Mouse (Mus musculus): ENCODE measurements around the gene Calm1.

DNA sequence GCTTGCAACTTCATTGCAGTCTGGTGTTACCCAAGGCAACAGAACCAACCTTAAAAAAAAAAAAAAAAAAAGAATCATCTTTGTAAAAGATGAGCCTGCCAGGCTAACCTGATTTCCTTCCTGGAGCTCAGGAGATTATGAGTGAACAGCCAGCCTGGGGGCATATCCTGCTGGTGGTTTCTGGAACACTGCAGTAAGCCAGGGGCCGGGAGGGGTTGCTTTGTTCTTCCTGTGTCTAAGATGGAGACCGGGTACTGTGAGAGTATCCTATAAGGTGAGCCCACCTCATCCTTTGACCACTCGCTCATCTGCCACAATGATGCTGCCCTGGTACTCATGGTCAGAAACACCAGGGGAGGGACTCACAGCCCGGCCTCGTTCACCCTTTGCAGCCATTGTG is 35.0 kb downstream of the Calm1 start:
- TF ChIP-seq CTCF (IDR thresholded peaks at IDR 0.05; ENCODE audit: control insufficient read depth, insufficient read depth, low read length) (no peak), POLR2A (IDR thresholded peaks at IDR 0.05; ENCODE audit: borderline replicate concordance, control insufficient read depth, low read depth, low read length) (no peak)
